Mouse (Mus musculus): ENCODE results near the gene Pacs1. TPM values are rescaled to one million over a fixed set of nuclear protein-coding genes. Genes with fewer than 3 reads are reported as not detected.
A peak's percentile ranks its signal among the peaks of the same experiment; 100 is the strongest.

Gene Pacs1
- polyA plus RNA-seq, 2 experiments = 8.2 to 8.3 TPM

- Histone ChIP-seq H3K27ac (peak overlapping the region; percentile 55), H3K4me3 (ENCODE audit: insufficient read depth in 1 of 2, low read depth in 2 of 2, low read length in 2 of 2) (peak overlapping the region; percentile 82 to 99), H3K9me3 (ENCODE audit: control insufficient read depth, low read length) (no peaks in the 10 kb centered on the region), H3K27me3 (ENCODE audit: control insufficient read depth, insufficient read depth, low read length) (peaks cover 9% of the 10 kb centered on the region; the same call in 1 of the 2 replicates), H3K4me1 (replicated peaks; ENCODE audit: control insufficient read depth in 2 of 2, insufficient read depth in 2 of 2, low read length in 1 of 2) (peaks cover 17 to 18% of the 10 kb centered on the region in 2 experiments), H3K4me2 (ENCODE audit: low read depth) (peak overlapping the region; percentile 82), H3K36me3 (replicated peaks; ENCODE audit: control insufficient read depth, insufficient read depth, low read depth) (peaks cover 28% of the 10 kb centered on the region), H3K9ac (replicated peaks) (peak overlapping the region; percentile 51)
- no peak for TF ChIP-seq CTCF (IDR thresholded peaks at IDR 0.05; ENCODE audit: low read depth)
- no peak for TF ChIP-seq EP300 (IDR thresholded peaks at IDR 0.05; ENCODE audit: low read depth)
- DNase-seq (ENCODE audit: low read depth in 3 of 3, low spot score in 3 of 3) (no peak), ATAC-seq (ENCODE audit: insufficient read depth) (peak; percentile 60)
- WGBS (ENCODE audit: insufficient replicate concordance) = 3% methylated on average over 13 of the region's 13 CpGs
These were observed 22.8 kb upstream of the Pacs1 start for GRCm38 (mm10) chr19:5295736-5296075.

GRCm38 (mm10) chr19:5294972-5295735 is 22.2 kb upstream of the Pacs1 start, which contains the start of gene Sf3b2:
Gene Sf3b2, minus strand, starts transcription at chr19:5295455.
- H3K36me3 ChIP-seq (replicated peaks; ENCODE audit: control insufficient read depth, insufficient read depth, low read depth) = peaks cover 33% of the 10 kb centered on the region
- ATAC-seq (ENCODE audit: insufficient read depth) = peak; percentile 96
- peak within 1 kb of the TSS; percentile 95 for H3K4me2 ChIP-seq (ENCODE audit: low read depth)
- H3K27ac ChIP-seq = peak within 1 kb of the TSS; percentile 72
- peak within 1 kb of the TSS; percentile 93 for H3K9ac ChIP-seq (replicated peaks)
- peak within 1 kb of the TSS; percentile 90 to 99 for H3K4me3 ChIP-seq (ENCODE audit: insufficient read depth in 1 of 2, low read depth in 2 of 2, low read length in 2 of 2)
- H3K4me1 ChIP-seq (replicated peaks; ENCODE audit: control insufficient read depth in 2 of 2, insufficient read depth in 2 of 2, low read length in 1 of 2) = peaks cover 17 to 18% of the 10 kb centered on the region in 2 experiments
- peaks cover 9% of the 10 kb centered on the region; the same call in 1 of the 2 replicates for H3K27me3 ChIP-seq (ENCODE audit: control insufficient read depth, insufficient read depth, low read length)
- no peaks in the 10 kb centered on the region for H3K9me3 ChIP-seq (ENCODE audit: control insufficient read depth, low read length)
- peak; percentile 92 for TF ChIP-seq CTCF (IDR thresholded peaks at IDR 0.05; ENCODE audit: low read depth)
- no peak for TF ChIP-seq EP300 (IDR thresholded peaks at IDR 0.05; ENCODE audit: low read depth)
- DNase-seq (ENCODE audit: low read depth in 3 of 3, low spot score in 3 of 3) = peak; percentile 100
- WGBS (ENCODE audit: insufficient replicate concordance) = under 1% methylated on average over 46 of the region's 46 CpGs

- Histone ChIP-seq H3K36me3 (replicated peaks; ENCODE audit: control insufficient read depth, insufficient read depth, low read depth) (peaks cover 76% of the 10 kb centered on the region), H3K4me2 (ENCODE audit: low read depth) (no peak overlapping the region), H3K4me1 (replicated peaks; ENCODE audit: control insufficient read depth in 2 of 2, insufficient read depth in 2 of 2, low read length in 1 of 2) (peaks cover 0 to 6% of the 10 kb centered on the region in 2 experiments; a peak in 1 of 4 replicates), H3K27ac (no peak overlapping the region), H3K27me3 (ENCODE audit: control insufficient read depth, insufficient read depth, low read length) (no peaks in the 10 kb centered on the region), H3K9me3 (ENCODE audit: control insufficient read depth, low read length) (no peaks in the 10 kb centered on the region), H3K9ac (replicated peaks) (no peak overlapping the region), H3K4me3 (ENCODE audit: insufficient read depth in 1 of 2, low read depth in 2 of 2, low read length in 2 of 2) (no peak overlapping the region)
- 65% methylated on average over 8 of the region's 8 CpGs for WGBS (ENCODE audit: insufficient replicate concordance)
- ATAC-seq (ENCODE audit: insufficient read depth) = no peak
- TF ChIP-seq EP300 (IDR thresholded peaks at IDR 0.05; ENCODE audit: low read depth) (no peak), CTCF (IDR thresholded peaks at IDR 0.05; ENCODE audit: low read depth) (no peak)
- DNase-seq (ENCODE audit: low read depth in 3 of 3, low spot score in 3 of 3) = no peak
These were observed 5.5 kb upstream of the Pacs1 start for GRCm38 (mm10) chr19:5278381-5278780.

GRCm38 (mm10) chr19:5277140-5277539 is 4.2 kb upstream of the Pacs1 start:
- Histone ChIP-seq H3K27me3 (ENCODE audit: control insufficient read depth, insufficient read depth, low read length) (no peaks in the 10 kb centered on the region), H3K9me3 (ENCODE audit: control insufficient read depth, low read length) (no peaks in the 10 kb centered on the region), H3K4me3 (ENCODE audit: insufficient read depth in 1 of 2, low read depth in 2 of 2, low read length in 2 of 2) (no peak overlapping the region), H3K4me1 (replicated peaks; ENCODE audit: control insufficient read depth in 2 of 2, insufficient read depth in 2 of 2, low read length in 1 of 2) (peaks cover 0 to 8% of the 10 kb centered on the region in 2 experiments; a peak in 2 of 4 replicates), H3K27ac (no peak overlapping the region), H3K9ac (replicated peaks) (no peak overlapping the region), H3K36me3 (replicated peaks; ENCODE audit: control insufficient read depth, insufficient read depth, low read depth) (peaks cover 65% of the 10 kb centered on the region), H3K4me2 (ENCODE audit: low read depth) (no peak overlapping the region)
- no peak for TF ChIP-seq EP300 (IDR thresholded peaks at IDR 0.05; ENCODE audit: low read depth)
- peak; percentile 39; the same call in 1 of the 2 replicates for TF ChIP-seq CTCF (IDR thresholded peaks at IDR 0.05; ENCODE audit: low read depth)
- no peak for DNase-seq (ENCODE audit: low read depth in 3 of 3, low spot score in 3 of 3)
- ATAC-seq (ENCODE audit: insufficient read depth) = no peak
- 72% methylated on average over 3 of the region's 3 CpGs for WGBS (ENCODE audit: insufficient replicate concordance)

- Histone ChIP-seq H3K27ac (no peak overlapping the region), H3K4me3 (ENCODE audit: insufficient read depth in 1 of 2, low read depth in 2 of 2, low read length in 2 of 2) (no peak overlapping the region), H3K36me3 (replicated peaks; ENCODE audit: control insufficient read depth, insufficient read depth, low read depth) (peaks cover 58% of the 10 kb centered on the region), H3K4me2 (ENCODE audit: low read depth) (no peak overlapping the region), H3K9me3 (ENCODE audit: control insufficient read depth, low read length) (no peaks in the 10 kb centered on the region), H3K9ac (replicated peaks) (no peak overlapping the region), H3K27me3 (ENCODE audit: control insufficient read depth, insufficient read depth, low read length) (no peaks in the 10 kb centered on the region), H3K4me1 (replicated peaks; ENCODE audit: control insufficient read depth in 2 of 2, insufficient read depth in 2 of 2, low read length in 1 of 2) (peaks cover 6 to 14% of the 10 kb centered on the region in 2 experiments; a peak in 3 of 4 replicates)
- no peak for DNase-seq (ENCODE audit: low read depth in 3 of 3, low spot score in 3 of 3)
- TF ChIP-seq CTCF (IDR thresholded peaks at IDR 0.05; ENCODE audit: low read depth) = 0 out of 2 replicates have a peak, but pooled peaks have one; percentile 18
- no peak for TF ChIP-seq EP300 (IDR thresholded peaks at IDR 0.05; ENCODE audit: low read depth)
- WGBS (ENCODE audit: insufficient replicate concordance) = 80% methylated on average over 2 of the region's 2 CpGs
- ATAC-seq (ENCODE audit: insufficient read depth) = no peak
These were observed 3.6 kb upstream of the Pacs1 start for GRCm38 (mm10) chr19:5276531-5276930.

Data from liver, embryonic 14.5 days (tissue).